Mouse (Mus musculus): ENCODE results near the gene Mgmt. TPM values are rescaled to one million over a fixed set of nuclear protein-coding genes. Genes with fewer than 3 reads are reported as not detected.

Mgmt gene
- total and polyA plus RNA-seq, 3 experiments, result not detected

DNA sequence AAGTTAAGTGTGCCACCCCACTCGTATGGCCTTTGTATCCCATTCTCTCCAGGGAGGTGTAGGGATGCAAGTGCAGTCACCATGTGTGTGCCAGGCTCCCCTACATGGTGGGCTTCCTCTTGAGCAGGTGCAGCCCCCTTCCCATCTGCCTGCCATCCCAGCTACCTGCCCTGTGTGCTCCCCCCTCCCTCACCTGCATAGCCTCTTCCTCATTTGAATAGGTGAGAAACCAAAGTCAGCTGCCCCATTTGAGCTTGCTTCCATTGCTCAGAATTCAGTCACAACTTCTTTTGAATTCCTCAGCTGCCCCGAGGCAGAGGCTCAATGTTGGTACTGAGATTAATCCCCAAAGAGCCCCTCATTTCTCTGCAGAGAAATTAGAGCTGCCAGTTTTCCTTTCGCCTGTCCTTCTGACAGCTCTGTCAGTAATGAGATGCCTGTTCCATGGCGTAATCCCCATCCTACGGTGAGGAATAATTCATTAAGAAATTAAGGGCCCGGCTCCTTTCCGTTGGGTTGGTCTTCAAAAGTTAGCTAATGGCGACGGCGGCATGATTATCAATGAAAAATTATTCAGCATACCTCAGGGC lies 208.3 kb downstream of the Mgmt start:
- no peaks in the 10 kb centered on the region for H3K9me3 ChIP-seq (replicated peaks; ENCODE audit: insufficient read depth, low read length)
- no peaks in the 10 kb centered on the region for H3K79me2 ChIP-seq (ENCODE audit: control insufficient read depth, insufficient read depth, low read length, poor library complexity)
- TF ChIP-seq MAX (IDR thresholded peaks at IDR 0.05; ENCODE audit: low read length) (no peak), USF2 (IDR thresholded peaks at IDR 0.05; ENCODE audit: borderline replicate concordance in 1 of 2, insufficient read depth in 1 of 2, low read depth in 1 of 2, low read length in 2 of 2) (no peak), ZC3H11A (IDR thresholded peaks at IDR 0.05; ENCODE audit: low read depth, low read length) (no peak), GATA1 (IDR thresholded peaks at IDR 0.05; ENCODE audit: low read depth, low read length) (no peak), CTCF (IDR thresholded peaks at IDR 0.05 in 2 of 3, conservative IDR thresholded peaks at IDR 0.05 in 1 of 3; ENCODE audit: control insufficient read depth in 1 of 3, insufficient read depth in 1 of 3, low read depth in 2 of 3, low read length in 3 of 3, poor library complexity in 1 of 3, severe bottlenecking in 1 of 3) (no peak), CHD1 (IDR thresholded peaks at IDR 0.05; ENCODE audit: low read depth, low read length) (no peak), CHD2 (IDR thresholded peaks at IDR 0.05; ENCODE audit: low read length) (no peak), TAL1 (IDR thresholded peaks at IDR 0.05; ENCODE audit: low read length) (no peak), MAFK (IDR thresholded peaks at IDR 0.05; ENCODE audit: borderline replicate concordance, low read depth, low read length) (no peak), E2F4 (IDR thresholded peaks at IDR 0.05; ENCODE audit: borderline replicate concordance, low read depth, low read length) (no peak), GABPA (IDR thresholded peaks at IDR 0.05; ENCODE audit: low read depth, low read length) (no peak), POLR2AphosphoS2 (IDR thresholded peaks at IDR 0.05; ENCODE audit: low read length) (no peak)
- no peak for DNase-seq (ENCODE audit: low read depth, low spot score)
- no peak overlapping the region for H3K9ac ChIP-seq (ENCODE audit: control insufficient read depth, low read depth, low read length, poor library complexity, severe bottlenecking)
- H3K27ac ChIP-seq (ENCODE audit: control insufficient read depth, low read depth, low read length), result no peak overlapping the region
- no peaks in the 10 kb centered on the region for H3K4me1 ChIP-seq (ENCODE audit: control insufficient read depth in 1 of 2, insufficient read depth in 2 of 2, low read length in 2 of 2)
- no peaks in the 10 kb centered on the region for H3K27me3 ChIP-seq (ENCODE audit: control insufficient read depth in 1 of 2, insufficient read depth in 2 of 2, low read length in 2 of 2)
- H3K36me3 ChIP-seq (ENCODE audit: control insufficient read depth in 1 of 2, insufficient read depth in 2 of 2, low read length in 2 of 2), result no peaks in the 10 kb centered on the region
- no peak overlapping the region for H3K4me3 ChIP-seq (ENCODE audit: control insufficient read depth in 1 of 2, insufficient read depth in 1 of 2, low read depth in 2 of 2, low read length in 2 of 2)

DNA sequence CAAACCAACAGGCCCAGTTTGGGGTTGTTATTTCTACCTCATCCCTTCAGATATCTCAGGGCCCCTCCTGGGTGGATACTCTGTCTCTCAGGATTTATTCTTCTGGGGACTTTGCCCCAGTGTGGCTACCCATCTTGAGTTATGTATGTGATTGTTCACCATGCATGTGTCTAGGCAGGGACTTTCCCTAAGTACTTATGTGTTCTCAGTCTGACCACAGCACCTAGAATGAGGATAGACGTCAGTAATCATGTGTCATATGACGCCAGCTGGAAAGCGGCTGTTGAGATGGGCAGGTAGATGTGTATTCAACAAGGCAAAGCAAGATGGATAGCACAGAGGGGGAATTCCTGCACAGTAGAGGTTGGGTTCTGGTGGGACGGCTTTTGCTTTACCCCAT lies 217.7 kb downstream of the Mgmt start:
- Histone ChIP-seq H3K27ac (ENCODE audit: control insufficient read depth, low read depth, low read length) (no peak overlapping the region), H3K27me3 (ENCODE audit: control insufficient read depth in 1 of 2, insufficient read depth in 2 of 2, low read length in 2 of 2) (no peaks in the 10 kb centered on the region), H3K4me3 (ENCODE audit: control insufficient read depth in 1 of 2, insufficient read depth in 1 of 2, low read depth in 2 of 2, low read length in 2 of 2) (no peak overlapping the region), H3K9me3 (replicated peaks; ENCODE audit: insufficient read depth, low read length) (no peaks in the 10 kb centered on the region), H3K79me2 (ENCODE audit: control insufficient read depth, insufficient read depth, low read length, poor library complexity) (no peaks in the 10 kb centered on the region), H3K4me1 (ENCODE audit: control insufficient read depth in 1 of 2, insufficient read depth in 2 of 2, low read length in 2 of 2) (no peaks in the 10 kb centered on the region), H3K9ac (ENCODE audit: control insufficient read depth, low read depth, low read length, poor library complexity, severe bottlenecking) (no peak overlapping the region), H3K36me3 (ENCODE audit: control insufficient read depth in 1 of 2, insufficient read depth in 2 of 2, low read length in 2 of 2) (no peaks in the 10 kb centered on the region)
- DNase-seq (ENCODE audit: low read depth, low spot score), result no peak
- TF ChIP-seq MXI1 (IDR thresholded peaks at IDR 0.05; ENCODE audit: low read depth, low read length), result no peak
- no peak for TF ChIP-seq ZNF384 (IDR thresholded peaks at IDR 0.05; ENCODE audit: low read depth, low read length)
- no peak for TF ChIP-seq CHD1 (IDR thresholded peaks at IDR 0.05; ENCODE audit: low read depth, low read length)
- TF ChIP-seq TCF12 (IDR thresholded peaks at IDR 0.05; ENCODE audit: low read depth, low read length), result no peak
- no peak for TF ChIP-seq MYC (IDR thresholded peaks at IDR 0.05; ENCODE audit: low read depth, low read length)
- TF ChIP-seq ZKSCAN1 (IDR thresholded peaks at IDR 0.05; ENCODE audit: low read depth, low read length), result no peak
- TF ChIP-seq KAT2A (conservative IDR thresholded peaks at IDR 0.05; ENCODE audit: low read depth, low read length), result no peak
- TF ChIP-seq ETS1 (IDR thresholded peaks at IDR 0.05; ENCODE audit: low read depth, low read length), result no peak
- no peak for TF ChIP-seq POLR2A (IDR thresholded peaks at IDR 0.05; ENCODE audit: control insufficient read depth in 1 of 2, insufficient read depth in 1 of 2, low read depth in 1 of 2, low read length in 2 of 2, poor library complexity in 1 of 2)
- no peak for TF ChIP-seq MAFK (IDR thresholded peaks at IDR 0.05; ENCODE audit: borderline replicate concordance, low read depth, low read length)
- no peak for TF ChIP-seq SMC3 (IDR thresholded peaks at IDR 0.05; ENCODE audit: low read depth, low read length)
